Mouse (Mus musculus): Measurements from ENCODE around the gene Fos.
A peak's percentile ranks its signal among the peaks of the same experiment; 100 is the strongest.

Fos gene

DNA sequence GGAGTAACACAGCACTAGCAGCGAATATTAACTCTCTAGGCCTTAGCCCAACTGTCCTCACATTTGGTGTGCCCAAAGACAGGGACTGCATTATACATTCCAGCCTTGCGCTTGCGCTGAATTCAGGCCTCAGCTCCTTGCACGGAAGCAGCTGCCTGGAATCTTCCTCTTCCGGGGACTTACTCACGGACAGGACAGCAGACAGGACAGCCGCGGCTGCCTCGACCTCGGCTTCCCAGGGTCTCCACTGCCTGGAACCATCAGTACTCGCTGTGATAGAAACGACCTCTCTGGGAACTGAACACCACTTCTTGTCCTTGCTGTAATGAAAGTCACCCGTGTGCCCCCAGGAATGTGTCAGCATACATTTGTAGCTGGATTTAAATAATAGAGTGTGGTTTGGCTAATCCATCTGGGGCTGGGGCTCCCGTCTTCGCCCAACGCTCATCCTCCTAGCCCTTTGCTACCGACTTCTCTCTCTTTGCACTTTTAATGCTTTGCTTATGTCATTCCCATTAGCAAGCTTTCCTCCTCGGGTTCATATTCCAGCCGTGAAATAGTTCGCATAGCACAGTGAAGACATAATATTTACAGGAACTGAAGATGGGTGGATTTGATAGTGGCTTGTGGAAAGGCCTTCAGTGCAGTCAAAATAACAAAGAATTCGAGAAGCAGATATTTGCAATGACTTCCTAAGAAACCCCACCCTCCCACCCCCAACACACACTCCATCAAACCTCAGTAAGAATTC lies 11.6 kb upstream of the Fos start:
- DNase-seq (ENCODE audit: low spot score): no peak

DNA sequence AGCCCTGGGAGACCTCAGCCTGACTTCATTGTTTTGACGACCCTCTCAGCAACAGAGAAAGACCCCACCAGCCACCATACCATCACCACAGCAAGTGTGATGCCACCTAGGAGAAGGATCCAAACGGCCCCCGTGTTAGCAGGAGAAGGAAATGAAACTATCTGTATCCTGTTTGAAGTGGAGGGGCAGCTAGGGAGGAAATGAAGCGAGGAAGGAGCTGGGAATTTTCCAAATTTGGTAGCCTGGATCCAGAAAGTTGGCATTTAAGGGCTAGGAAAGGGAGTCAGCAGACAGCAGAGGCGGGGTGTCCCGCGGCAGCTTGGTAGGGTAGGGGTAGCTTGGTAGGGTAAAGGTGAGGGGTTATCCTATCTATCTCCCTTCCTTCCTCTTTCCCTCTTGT lies 10.9 kb upstream of the Fos start:
- no peak for DNase-seq (ENCODE audit: low spot score)

DNA sequence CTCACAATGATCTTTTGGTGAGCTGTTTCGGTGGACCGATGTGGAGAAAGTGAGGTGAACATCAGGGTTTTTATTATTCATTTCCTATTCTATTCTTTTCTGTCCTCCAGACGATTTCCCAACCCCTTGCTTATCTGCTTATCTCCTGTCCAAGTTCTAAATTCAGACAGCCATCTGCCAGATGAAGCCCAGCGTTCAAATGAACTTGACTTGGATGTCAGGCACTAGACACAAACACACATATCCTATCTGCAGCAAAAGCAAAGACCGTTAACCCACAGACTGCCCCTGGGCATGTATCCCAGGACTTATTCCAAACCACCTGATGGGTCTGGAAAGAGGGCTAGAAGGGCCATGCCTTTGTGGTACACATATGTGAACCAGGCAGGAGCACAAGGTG lies 9.3 kb upstream of the Fos start:
- no peak for DNase-seq (ENCODE audit: low spot score)

DNA sequence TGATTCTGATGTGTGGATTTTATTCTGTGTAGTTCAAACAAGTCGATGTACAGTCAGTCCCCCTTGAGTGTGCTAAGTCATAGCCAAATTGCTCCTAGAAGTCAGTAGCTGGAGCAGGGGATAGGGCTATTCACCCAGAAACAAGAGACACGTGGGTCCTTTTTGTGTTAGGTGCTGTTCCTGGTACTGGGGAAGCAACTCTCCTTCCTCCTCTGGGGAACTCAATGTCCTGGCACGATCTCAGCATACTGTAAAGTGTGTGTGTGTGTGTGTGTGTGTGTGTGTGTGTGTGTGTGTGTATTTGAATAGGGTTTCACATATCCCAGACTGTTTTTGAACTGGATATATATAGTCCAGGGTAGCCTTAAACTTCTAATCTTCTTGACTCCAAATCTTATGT lies 8.8 kb upstream of the Fos start:
- DNase-seq (ENCODE audit: low spot score): no peak

DNA sequence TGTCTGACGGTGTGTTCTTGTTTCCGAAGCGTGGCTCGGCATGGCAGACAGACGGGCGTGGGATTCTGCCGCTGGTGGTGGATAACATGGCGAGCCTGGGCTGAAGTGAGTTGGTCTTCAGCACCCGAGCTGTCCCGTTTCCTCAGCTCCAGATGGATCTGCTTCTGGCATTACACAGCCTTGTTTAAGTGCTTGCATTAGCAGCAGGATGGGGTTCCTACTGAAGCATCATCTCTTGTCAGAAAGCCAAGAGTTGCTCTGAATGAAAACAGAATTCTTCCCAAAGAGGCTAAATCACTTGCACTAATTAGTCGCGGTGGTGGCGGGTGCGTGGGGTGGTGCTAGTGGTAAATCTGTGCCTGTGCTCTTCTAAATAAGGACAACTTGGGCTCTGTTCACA lies 5.8 kb upstream of the Fos start:
- DNase-seq (ENCODE audit: low spot score): no peak

DNA sequence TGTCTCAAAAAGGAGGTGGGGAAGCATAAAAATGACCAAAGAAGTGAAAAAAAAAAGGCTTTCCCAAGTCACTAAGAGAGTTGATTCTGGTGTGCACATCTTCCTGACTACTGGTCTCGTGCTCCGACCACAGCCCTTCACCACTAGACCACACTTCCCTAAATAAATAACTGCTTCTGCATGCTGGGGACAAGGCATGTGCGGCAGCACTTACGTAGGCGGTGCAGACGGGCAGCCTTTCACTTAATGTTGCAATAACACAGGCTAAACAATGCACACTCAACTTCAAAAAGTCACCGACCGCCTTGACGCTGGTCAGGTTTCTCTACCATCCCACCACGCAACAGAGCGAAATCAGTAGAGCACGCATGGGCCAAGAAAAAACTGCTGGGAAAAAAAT lies 5.0 kb upstream of the Fos start:
- no peak for DNase-seq (ENCODE audit: low spot score)

DNA sequence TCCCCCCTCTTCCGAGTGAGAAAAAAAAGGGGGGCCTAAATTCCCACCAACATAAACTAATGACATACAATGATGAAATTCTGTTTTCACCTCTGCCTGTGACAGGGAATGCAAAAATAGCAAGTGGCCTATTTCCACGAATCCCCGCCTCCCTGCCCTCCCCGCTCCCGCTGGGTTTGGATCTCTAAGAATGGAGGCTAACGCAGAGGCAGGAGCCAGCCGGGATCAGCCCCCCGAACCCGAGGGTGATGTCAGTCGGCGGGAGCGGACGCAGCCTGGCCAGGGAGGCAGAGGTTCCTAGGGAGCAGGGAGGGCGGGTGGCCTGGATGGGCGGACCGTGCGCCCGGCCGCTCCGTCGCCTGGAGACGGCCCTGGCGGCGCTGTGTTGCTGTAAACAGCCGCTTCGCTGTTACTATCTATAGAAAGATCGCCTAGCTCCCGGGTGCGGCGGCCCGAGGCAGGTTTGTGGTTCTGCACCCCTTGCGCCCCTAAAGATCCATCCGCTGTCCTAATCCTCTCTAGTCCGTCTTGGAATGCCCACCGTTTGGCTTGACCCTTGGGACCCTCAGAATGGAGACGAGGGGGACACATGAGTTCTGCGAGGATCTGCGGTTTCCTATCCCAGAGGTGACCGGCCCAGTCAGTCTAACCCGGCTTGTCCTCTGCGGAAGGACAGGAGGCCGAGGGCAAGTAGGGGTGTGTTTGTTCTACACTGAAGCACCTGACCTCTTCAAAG lies 1.6 kb upstream of the Fos start:
- DNase-seq (ENCODE audit: low spot score): peak; percentile 54

DNA sequence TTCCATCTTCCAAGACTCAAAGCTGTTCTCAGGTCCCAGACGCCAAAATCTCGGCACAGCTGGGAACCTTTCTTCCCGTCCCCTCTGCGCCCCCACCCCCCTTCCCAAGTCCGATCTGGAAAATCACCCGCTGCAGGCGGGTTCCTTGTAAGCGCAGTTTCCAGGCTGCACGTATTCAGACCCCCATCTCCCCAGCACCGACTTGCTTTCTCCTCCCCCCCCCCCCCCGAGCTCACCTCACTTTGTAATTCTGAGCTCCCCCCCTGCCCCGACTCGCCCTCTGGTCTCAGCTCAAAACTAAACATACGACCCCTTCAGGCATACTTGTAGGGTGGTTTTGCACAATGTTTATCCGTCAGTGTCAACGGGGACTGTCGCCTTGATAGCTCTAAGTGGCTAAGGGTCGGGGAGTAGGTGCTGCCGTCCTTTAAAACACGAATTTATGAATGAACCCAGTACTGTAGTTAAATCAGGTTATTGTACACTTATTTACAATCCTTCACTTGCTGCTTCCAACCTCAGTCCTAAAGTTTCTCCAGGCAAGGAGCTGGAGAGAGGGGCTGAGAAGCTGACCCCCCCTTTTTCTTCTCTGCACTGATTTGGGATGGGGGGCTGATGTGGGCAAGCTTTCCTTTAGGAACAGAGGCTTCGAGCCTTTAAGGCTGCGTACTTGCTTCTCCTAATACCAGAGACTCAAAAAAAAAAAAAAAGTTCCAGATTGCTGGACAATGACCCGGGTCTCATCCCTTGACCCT lies 857 bp upstream of the Fos start:
- no peak for DNase-seq (ENCODE audit: low spot score)

DNA sequence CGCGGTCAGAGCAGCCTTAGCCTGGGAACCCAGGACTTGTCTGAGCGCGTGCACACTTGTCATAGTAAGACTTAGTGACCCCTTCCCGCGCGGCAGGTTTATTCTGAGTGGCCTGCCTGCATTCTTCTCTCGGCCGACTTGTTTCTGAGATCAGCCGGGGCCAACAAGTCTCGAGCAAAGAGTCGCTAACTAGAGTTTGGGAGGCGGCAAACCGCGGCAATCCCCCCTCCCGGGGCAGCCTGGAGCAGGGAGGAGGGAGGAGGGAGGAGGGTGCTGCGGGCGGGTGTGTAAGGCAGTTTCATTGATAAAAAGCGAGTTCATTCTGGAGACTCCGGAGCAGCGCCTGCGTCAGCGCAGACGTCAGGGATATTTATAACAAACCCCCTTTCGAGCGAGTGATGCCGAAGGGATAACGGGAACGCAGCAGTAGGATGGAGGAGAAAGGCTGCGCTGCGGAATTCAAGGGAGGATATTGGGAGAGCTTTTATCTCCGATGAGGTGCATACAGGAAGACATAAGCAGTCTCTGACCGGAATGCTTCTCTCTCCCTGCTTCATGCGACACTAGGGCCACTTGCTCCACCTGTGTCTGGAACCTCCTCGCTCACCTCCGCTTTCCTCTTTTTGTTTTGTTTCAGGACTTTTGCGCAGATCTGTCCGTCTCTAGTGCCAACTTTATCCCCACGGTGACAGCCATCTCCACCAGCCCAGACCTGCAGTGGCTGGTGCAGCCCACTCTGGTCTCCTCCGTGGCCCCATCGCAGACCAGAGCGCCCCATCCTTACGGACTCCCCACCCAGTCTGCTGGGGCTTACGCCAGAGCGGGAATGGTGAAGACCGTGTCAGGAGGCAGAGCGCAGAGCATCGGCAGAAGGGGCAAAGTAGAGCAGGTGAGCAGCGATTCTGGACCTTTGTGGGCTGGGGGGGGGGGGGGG lies 875 bp downstream of the Fos start:
- no peak for DNase-seq (ENCODE audit: low spot score)

DNA sequence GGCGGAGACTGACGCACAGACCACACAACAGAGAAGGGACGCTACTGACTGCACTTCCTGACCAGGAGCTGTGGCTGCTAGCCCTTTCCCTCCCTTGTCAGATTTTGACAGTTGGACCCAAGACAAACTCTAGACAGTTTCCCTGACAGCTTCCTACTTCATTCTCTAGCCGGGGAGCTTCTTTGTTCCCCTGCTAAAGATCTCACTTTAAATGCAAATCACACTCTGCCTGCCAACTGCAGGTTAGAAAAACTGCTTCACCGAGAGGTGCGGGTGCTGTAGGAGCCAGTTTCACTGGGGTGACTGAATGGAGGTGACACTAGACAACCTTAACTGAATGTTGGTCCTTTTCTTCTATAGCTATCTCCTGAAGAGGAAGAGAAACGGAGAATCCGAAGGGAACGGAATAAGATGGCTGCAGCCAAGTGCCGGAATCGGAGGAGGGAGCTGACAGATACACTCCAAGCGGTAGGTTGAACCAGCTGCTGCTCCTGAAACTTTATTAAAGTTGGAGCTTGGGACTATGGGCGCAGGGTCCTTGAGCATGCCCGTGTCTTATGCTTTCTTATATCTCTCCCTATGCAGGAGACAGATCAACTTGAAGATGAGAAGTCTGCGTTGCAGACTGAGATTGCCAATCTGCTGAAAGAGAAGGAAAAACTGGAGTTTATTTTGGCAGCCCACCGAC lies 1.7 kb downstream of the Fos start:
- DNase-seq (ENCODE audit: low spot score): no peak

DNA sequence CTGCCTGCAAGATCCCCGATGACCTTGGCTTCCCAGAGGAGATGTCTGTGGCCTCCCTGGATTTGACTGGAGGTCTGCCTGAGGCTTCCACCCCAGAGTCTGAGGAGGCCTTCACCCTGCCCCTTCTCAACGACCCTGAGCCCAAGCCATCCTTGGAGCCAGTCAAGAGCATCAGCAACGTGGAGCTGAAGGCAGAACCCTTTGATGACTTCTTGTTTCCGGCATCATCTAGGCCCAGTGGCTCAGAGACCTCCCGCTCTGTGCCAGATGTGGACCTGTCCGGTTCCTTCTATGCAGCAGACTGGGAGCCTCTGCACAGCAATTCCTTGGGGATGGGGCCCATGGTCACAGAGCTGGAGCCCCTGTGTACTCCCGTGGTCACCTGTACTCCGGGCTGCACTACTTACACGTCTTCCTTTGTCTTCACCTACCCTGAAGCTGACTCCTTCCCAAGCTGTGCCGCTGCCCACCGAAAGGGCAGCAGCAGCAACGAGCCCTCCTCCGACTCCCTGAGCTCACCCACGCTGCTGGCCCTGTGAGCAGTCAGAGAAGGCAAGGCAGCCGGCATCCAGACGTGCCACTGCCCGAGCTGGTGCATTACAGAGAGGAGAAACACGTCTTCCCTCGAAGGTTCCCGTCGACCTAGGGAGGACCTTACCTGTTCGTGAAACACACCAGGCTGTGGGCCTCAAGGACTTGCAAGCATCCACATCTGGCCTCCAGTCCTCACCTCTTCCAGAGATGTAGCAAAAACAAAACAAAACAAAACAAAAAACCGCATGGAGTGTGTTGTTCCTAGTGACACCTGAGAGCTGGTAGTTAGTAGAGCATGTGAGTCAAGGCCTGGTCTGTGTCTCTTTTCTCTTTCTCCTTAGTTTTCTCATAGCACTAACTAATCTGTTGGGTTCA lies 2.5 kb downstream of the Fos start:
- no peak for DNase-seq (ENCODE audit: low spot score)

DNA sequence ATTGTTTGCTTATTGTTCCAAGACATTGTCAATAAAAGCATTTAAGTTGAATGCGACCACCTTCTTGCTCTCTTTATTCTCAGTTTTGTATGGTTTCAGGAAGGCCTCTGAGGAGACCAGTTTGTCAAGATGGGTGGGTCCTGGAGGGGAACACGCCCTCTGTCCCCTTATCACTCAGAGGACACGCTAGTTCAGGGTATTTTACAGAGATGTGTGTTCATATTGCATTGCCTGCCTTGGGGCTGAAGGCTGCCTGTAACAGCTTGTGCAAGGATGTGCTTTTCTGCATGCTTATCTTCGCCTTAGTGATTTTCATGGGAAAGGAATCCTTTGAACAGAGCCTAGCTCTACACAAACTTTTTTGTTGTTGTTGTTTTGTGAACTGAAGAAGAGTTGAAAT lies 3.5 kb downstream of the Fos start:
- no peak for DNase-seq (ENCODE audit: low spot score)

DNA sequence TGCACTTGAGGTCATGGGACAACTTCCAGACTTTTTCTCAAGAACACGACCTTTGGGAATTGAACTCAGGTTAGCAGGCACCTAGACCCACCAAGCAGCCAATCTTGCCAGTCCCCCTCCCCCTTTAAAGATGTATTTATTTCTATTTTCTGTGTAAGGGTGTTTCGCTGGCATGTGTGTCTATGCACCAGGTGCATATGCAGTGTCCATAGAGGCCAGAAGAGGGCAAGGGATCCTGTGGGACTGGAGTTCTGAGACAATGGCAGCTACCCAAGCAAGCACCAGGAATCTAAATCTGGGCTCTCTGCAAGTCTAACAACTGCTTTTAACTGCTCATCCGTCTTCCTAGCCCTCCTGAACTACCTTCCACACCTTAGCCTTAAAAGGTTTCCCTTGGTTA lies 4.1 kb downstream of the Fos start:
- DNase-seq (ENCODE audit: low spot score): no peak

DNA sequence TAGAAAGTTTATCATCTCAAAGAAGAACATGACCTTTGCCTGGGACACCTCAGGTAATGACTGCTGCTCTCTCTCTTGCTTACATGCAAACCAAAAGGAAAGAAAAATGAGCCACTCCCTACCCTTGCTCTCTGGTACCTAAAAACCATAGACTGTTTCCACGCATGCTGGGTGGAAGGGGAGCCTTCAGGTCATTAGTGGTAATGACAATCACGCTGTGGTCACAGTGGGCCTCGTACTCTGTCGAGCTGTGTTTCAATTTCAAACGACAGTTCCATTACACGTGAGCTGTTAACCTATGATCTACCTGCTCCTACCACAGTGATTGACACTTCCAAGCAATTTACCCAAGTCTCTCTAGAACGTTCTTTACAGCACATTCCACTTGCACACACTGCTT lies 5.0 kb downstream of the Fos start:
- no peak for DNase-seq (ENCODE audit: low spot score)

DNA sequence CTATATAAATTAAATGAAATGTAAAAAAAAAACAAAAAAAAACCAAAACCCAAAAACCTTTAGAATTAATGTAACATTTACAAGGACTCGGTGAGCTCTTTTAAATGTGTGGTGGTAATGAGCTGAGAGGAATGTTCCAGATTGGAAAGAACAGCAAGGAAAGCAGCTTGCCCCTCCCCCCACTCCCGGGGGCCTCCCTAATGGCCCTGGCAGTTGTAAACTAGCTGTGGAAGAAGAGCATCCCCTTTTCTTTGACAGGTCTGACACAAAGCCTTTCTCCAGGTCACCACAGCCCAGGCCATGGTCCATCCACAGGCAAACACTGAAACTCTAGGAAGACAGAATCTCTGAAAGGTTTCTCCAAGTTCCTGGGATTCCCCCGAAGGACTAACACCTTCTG lies 5.5 kb downstream of the Fos start:
- DNase-seq (ENCODE audit: low spot score): no peak

DNA sequence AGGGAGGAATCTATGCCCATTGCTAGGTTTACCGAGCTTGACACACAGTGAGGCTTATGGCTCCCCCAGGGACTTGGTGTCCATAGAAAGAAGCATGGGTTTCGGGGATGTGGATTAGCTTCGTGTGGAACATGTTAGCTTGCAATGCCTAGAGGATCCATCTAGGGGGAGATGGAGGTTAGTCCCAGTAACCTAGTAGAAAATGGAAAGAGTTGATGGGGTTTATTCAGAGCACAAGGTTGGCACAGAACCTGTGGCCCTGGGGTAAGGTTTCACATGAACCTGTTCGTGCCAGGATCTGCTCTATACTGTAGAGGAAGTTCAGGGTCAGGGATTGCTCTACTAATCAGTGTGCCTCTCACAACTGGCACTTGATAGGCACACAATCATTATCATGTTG lies 9.5 kb downstream of the Fos start:
- DNase-seq (ENCODE audit: low spot score): no peak

DNA sequence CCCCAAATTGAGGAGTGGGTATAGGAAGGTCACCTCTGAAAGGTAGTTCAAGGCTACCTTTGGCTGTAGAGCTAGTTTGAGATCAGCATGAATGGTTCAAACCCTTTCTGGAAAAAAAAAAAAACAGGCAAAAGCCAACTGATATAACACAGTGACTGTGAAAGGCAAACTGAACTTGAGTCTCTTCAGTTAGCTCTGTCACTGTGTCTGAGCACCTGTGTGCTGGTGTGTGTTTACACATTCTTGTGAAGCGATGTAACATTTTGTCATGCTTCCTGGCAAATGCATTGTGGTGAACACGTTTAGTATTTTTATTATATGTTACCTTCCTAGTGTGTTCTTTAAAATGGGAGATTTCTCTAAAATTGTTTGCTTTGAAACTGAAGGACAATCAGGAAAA lies 11.0 kb downstream of the Fos start:
- no peak for DNase-seq (ENCODE audit: low spot score)

DNA sequence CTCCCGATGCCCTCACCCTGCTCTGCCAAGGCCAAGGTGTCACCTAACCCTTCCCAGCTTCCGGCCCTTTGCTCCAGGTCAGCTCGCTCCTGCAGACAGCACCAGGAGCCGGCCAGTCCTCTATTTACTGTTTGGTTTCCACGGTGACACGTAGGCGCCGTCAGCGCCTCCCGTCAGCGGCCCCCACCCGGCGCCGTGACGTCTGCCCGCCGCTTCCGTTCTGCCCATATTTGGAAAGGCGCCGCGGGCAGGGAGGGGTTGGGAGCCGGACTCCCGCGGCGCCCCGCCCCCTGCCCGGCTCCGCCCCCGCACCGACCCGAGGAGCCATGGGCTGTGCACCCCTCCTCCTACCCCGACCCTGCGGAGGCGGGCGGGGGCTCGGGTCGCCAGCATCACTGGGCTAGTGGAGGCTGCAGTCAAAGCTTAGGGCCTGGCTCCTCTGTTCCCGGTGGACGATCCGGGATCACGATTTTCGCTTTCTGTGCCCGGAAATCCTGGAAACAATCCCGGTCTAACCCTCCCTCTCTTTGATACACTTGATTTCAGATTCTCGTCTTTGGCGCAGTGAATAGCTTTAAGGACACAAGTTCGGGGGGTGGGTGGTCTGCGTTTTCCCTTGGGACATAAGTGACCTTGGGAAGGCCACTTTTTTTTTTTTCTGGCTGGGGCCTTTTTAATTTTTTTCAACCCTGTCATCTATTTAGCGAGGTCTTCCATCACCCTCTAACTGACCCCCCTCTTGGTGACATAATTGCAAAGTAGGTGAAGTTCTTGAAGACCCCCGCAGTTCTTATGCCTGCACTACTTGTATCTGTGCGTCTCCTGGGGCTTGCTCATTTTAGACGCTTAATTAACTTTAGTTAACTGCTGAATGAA lies 12.4 kb downstream of the Fos start:
- DNase-seq (ENCODE audit: low spot score): peak; percentile 97

DNA sequence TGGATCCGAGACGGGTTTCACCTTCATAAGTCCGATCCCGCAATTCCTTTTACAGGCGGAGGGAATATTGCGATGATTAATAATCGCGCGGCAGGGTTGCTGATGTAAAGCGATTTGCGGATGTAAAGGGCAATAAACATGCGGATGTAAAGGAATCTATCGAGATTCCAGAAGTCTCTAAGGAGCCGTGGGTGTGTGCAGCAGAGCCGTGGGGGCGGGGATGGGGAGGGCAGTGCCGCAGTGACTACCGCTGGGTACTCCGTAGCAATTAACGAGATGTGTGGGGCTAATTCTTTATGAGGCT lies 13.0 kb downstream of the Fos start:
- DNase-seq (ENCODE audit: low spot score): no peak

Data from ovary, postnatal 14 days (tissue).